Mouse (Mus musculus) neural tube, embryonic 15.5 days (tissue): ENCODE measurements at regions not wholly inside any gene's neighbourhood (a gene's known extent, or its start where the extent isn't known, plus 50 kb on each side); places are given as distances from the start of the nearest gene placed in this dataset.

Source experiments
- ATAC-seq: fragments of 200-750 bp; cut with Nextera tagmentation; 2 replicates; pipeline ENCODE4 v1.8.0; 2017; ENCODE audit warnings: mild to moderate bottlenecking, moderate TSS enrichment, moderate library complexity; ENCODE audit not compliant: low FRiP score
- H3K27ac ChIP-seq: fragments of 300-500 bp; sonication (generic); replicated peaks from 2 replicates; pipeline ENCODE4 v1.5.1; 2015; ENCODE audit warnings: mild to moderate bottlenecking, inconsistent platforms
- H3K27me3 ChIP-seq: fragments of 300-500 bp; sonication (generic); replicated peaks from 2 replicates; pipeline ENCODE4 v1.6.1; 2015; ENCODE audit warnings: inconsistent platforms
- H3K36me3 ChIP-seq: fragments of 300-500 bp; sonication (generic); 2 replicates; pipeline ENCODE4 v1.6.1; 2015; ENCODE audit warnings: inconsistent platforms
- H3K4me1 ChIP-seq: fragments of 300-500 bp; sonication (generic); 2 replicates; pipeline ENCODE4 v1.6.1; 2015; ENCODE audit warnings: inconsistent platforms
- H3K4me2 ChIP-seq: fragments of 300-500 bp; sonication (generic); 2 replicates; pipeline ENCODE4 v1.6.1; 2015; ENCODE audit warnings: inconsistent platforms, mild to moderate bottlenecking, moderate library complexity
- H3K4me3 ChIP-seq: fragments of 300-500 bp; sonication (generic); replicated peaks from 2 replicates; pipeline ENCODE4 v1.5.1; 2015; ENCODE audit warnings: mild to moderate bottlenecking, inconsistent platforms
- H3K9ac ChIP-seq: fragments of 300-500 bp; sonication (generic); replicated peaks from 2 replicates; pipeline ENCODE4 v1.6.1; 2015; ENCODE audit warnings: mild to moderate bottlenecking, inconsistent platforms
- H3K9me3 ChIP-seq: fragments of 300-500 bp; sonication (generic); replicated peaks from 2 replicates; pipeline ENCODE4 v1.6.1; 2016; ENCODE audit warnings: inconsistent platforms
- WGBS: fragments of 180-500 bp; shearing (Covaris S2); methylation state at CpG from one replicate; pipeline ENCODE4 v1.1.7; 2015; ENCODE audit warnings: mixed read lengths; 5-methylcytosine and 5-hydroxymethylcytosine counted together

GRCm38 (mm10) chr11:24363418-24364364 is 285.8 kb downstream of the Bcl11a start:
- Histone ChIP-seq H3K4me2 (no peak overlapping the region), H3K36me3 (no peaks in the 10 kb centered on the region), H3K27ac (no peak overlapping the region), H3K4me1 (peaks cover 14% of the 10 kb centered on the region), H3K27me3 (no peaks in the 10 kb centered on the region), H3K9me3 (no peaks in the 10 kb centered on the region), H3K4me3 (no peak overlapping the region), H3K9ac (no peak overlapping the region)
- WGBS = 52% methylated on average over 9 of the region's 9 CpGs
- ATAC-seq = 0 out of 2 replicates have a peak, but pooled peaks have one; percentile 45

- WGBS = 11% methylated on average over 15 of the region's 15 CpGs
- H3K36me3 ChIP-seq = no peaks in the 10 kb centered on the region
These were observed 292.5 kb downstream of the Bcl11a start for GRCm38 (mm10) chr11:24370198-24370860.

GRCm38 (mm10) chr11:24370861-24371686 is 293.2 kb downstream of the Bcl11a start:
- H3K27ac ChIP-seq = peak overlapping the region; percentile 69
- WGBS = 21% methylated on average over 10 of the region's 10 CpGs
- H3K4me2 ChIP-seq = peak overlapping the region; percentile 42
- no peak overlapping the region for H3K4me3 ChIP-seq
- ATAC-seq = peak; percentile 70
- H3K9ac ChIP-seq = 0 out of 2 replicates have a peak overlapping the region, but pooled peaks have one; percentile 21
- no peaks in the 10 kb centered on the region for H3K36me3 ChIP-seq
- H3K27me3 ChIP-seq = no peaks in the 10 kb centered on the region
- H3K9me3 ChIP-seq = no peaks in the 10 kb centered on the region
- H3K4me1 ChIP-seq = peaks cover 31% of the 10 kb centered on the region

More at GRCm38 (mm10) chr11:24370198-24370860, 292.5 kb downstream of the Bcl11a start:
- Histone ChIP-seq H3K9ac (0 out of 2 replicates have a peak overlapping the region, but pooled peaks have one; percentile 21), H3K4me1 (peaks cover 31% of the 10 kb centered on the region), H3K27ac (peak overlapping the region; percentile 69), H3K4me3 (no peak overlapping the region), H3K4me2 (peak overlapping the region; percentile 42), H3K27me3 (no peaks in the 10 kb centered on the region), H3K9me3 (no peaks in the 10 kb centered on the region)
- ATAC-seq = peak; percentile 75

DNA sequence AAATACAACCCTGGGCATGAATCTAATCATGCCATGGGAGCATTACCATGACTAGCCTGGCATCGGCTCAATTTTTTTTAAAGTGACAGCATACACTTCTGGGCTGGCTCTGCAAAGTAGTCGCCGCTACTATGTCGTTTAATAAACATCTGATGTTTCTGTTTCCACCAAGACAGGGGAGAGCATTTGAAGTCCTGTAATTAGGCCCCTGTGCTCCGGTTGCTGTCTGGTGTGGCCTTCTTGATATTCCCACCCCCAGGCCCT is 293.8 kb downstream of the Bcl11a start:
- peak overlapping the region; percentile 39 for H3K27ac ChIP-seq
- H3K4me3 ChIP-seq = no peak overlapping the region
- no peak overlapping the region for H3K9ac ChIP-seq
- no peaks in the 10 kb centered on the region for H3K36me3 ChIP-seq
- ATAC-seq = peak; percentile 65
- no peaks in the 10 kb centered on the region for H3K9me3 ChIP-seq
- WGBS = 33% methylated on average over 5 of the region's 5 CpGs
- H3K27me3 ChIP-seq = no peaks in the 10 kb centered on the region
- no peak overlapping the region for H3K4me2 ChIP-seq
- peaks cover 31% of the 10 kb centered on the region for H3K4me1 ChIP-seq

DNA sequence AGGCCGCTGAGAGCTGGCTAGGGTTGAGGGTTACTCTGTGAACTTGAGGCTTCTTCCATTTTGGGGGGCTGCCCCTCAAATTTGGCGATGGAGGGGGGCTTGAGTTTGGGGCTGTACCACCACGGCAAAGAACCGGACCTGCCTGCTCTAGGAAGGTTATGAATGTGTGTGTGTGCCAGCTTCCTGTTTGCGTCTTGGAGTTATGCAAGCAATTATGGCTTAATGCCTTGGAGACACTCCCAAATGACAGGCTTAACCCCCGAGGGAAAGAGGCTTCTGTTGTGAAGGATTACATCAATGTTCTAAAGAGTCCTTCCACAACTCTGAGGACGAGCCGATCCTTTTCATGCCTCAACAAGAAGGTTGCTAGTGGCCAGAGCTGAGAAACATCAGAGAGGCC is 294.1 kb downstream of the Bcl11a start:
- Histone ChIP-seq H3K4me1 (peaks cover 31% of the 10 kb centered on the region), H3K4me3 (no peak overlapping the region), H3K27me3 (no peaks in the 10 kb centered on the region), H3K27ac (peak overlapping the region; percentile 39), H3K9ac (no peak overlapping the region), H3K36me3 (no peaks in the 10 kb centered on the region), H3K9me3 (no peaks in the 10 kb centered on the region), H3K4me2 (no peak overlapping the region)
- 0 out of 2 replicates have a peak, but pooled peaks have one; percentile 1 for ATAC-seq
- WGBS = 31% methylated on average over 8 of the region's 8 CpGs

- Histone ChIP-seq H3K9me3 (no peaks in the 10 kb centered on the region), H3K4me3 (no peak overlapping the region), H3K27ac (no peak overlapping the region), H3K27me3 (no peaks in the 10 kb centered on the region), H3K4me1 (peaks cover 31% of the 10 kb centered on the region), H3K9ac (no peak overlapping the region), H3K4me2 (no peak overlapping the region), H3K36me3 (no peaks in the 10 kb centered on the region)
- ATAC-seq = no peak
- 31% methylated on average over 5 of the region's 5 CpGs for WGBS
These were observed 294.8 kb downstream of the Bcl11a start for GRCm38 (mm10) chr11:24372616-24373015.

- Histone ChIP-seq H3K4me1 (peaks cover 31% of the 10 kb centered on the region), H3K4me3 (no peak overlapping the region), H3K27ac (no peak overlapping the region), H3K9ac (no peak overlapping the region), H3K27me3 (no peaks in the 10 kb centered on the region), H3K4me2 (no peak overlapping the region), H3K36me3 (no peaks in the 10 kb centered on the region), H3K9me3 (no peaks in the 10 kb centered on the region)
- no peak for ATAC-seq
- WGBS = 49% methylated on average over 4 of the region's 4 CpGs
These were observed 295.4 kb downstream of the Bcl11a start for GRCm38 (mm10) chr11:24373301-24373700.

- H3K4me2 ChIP-seq = no peak overlapping the region
- 0 out of 2 replicates have a peak, but pooled peaks cover 1% of the 10 kb centered on the region for H3K4me1 ChIP-seq
- no peak overlapping the region for H3K27ac ChIP-seq
- WGBS = 63% methylated on average over 2 of the region's 2 CpGs
- ATAC-seq = no peak
- no peak overlapping the region for H3K9ac ChIP-seq
- no peaks in the 10 kb centered on the region for H3K36me3 ChIP-seq
- H3K4me3 ChIP-seq = no peak overlapping the region
- no peaks in the 10 kb centered on the region for H3K27me3 ChIP-seq
- H3K9me3 ChIP-seq = no peaks in the 10 kb centered on the region
These were observed 299.7 kb downstream of the Bcl11a start for GRCm38 (mm10) chr11:24377530-24377929.

GRCm38 (mm10) chr11:24390578-24390977 is 312.7 kb downstream of the Bcl11a start:
- no peaks in the 10 kb centered on the region for H3K27me3 ChIP-seq
- no peak overlapping the region for H3K9ac ChIP-seq
- H3K4me1 ChIP-seq = no peaks in the 10 kb centered on the region
- no peaks in the 10 kb centered on the region for H3K36me3 ChIP-seq
- no peaks in the 10 kb centered on the region for H3K9me3 ChIP-seq
- H3K4me2 ChIP-seq = no peak overlapping the region
- no peak overlapping the region for H3K27ac ChIP-seq
- ATAC-seq = no peak
- WGBS = 56% methylated on average over 5 of the region's 5 CpGs
- no peak overlapping the region for H3K4me3 ChIP-seq

DNA sequence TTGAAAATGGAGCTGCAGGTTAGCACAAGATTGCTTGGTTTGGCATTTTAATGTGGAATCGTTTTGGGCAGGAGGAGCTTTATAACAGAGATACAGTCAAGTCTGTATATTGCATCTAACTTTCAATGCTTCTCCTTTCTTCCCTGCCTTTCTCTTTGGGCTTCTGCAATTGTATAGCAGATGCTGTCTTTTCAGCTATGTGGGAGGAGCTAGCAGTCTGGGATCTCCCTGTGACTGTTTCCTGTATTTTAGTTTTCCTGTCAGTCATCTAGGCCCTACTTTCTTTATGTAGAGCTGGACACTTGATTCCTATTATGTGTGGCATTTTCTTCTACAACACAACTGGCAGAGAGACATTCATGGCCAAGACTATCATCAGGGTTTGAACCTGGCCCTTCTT is 313.5 kb downstream of the Bcl11a start:
- no peak overlapping the region for H3K4me2 ChIP-seq
- H3K9me3 ChIP-seq = no peaks in the 10 kb centered on the region
- H3K27me3 ChIP-seq = no peaks in the 10 kb centered on the region
- no peaks in the 10 kb centered on the region for H3K4me1 ChIP-seq
- H3K36me3 ChIP-seq = no peaks in the 10 kb centered on the region
- WGBS = 69% methylated on average over 1 of the region's 1 CpGs
- ATAC-seq = no peak
- no peak overlapping the region for H3K9ac ChIP-seq
- H3K27ac ChIP-seq = no peak overlapping the region
- H3K4me3 ChIP-seq = no peak overlapping the region

DNA sequence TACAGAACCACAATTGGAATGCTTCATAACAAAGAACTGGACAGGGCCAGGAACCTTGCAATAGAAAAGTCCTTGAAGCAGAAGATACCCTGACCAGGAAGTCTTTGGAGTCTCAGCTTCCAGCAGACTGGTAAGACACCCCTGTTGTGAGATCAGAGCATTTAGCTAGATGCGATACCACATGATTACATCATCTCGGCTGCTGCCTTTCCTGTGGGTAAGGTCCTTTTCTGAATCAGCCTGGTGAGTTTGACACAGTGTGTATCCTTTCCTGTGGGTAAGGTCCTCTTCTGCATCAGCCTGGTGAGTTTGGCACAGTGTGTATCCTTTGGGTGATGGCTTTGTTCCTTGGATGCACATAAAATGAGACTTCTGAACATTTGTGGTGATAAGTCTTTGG is 317.6 kb downstream of the Bcl11a start:
- Histone ChIP-seq H3K4me1 (no peaks in the 10 kb centered on the region), H3K4me2 (no peak overlapping the region), H3K9me3 (no peaks in the 10 kb centered on the region), H3K9ac (no peak overlapping the region), H3K27ac (no peak overlapping the region), H3K36me3 (no peaks in the 10 kb centered on the region), H3K27me3 (no peaks in the 10 kb centered on the region), H3K4me3 (no peak overlapping the region)
- no peak for ATAC-seq
- 100% methylated on average over 2 of the region's 2 CpGs for WGBS
